Mouse (Mus musculus): ENCODE measurements around the gene Casz1. TPM values are rescaled to one million over a fixed set of nuclear protein-coding genes. Genes with fewer than 3 reads are reported as not detected.

The Casz1 gene
- total and polyA plus RNA-seq, 3 experiments = 21.2 to 47.0 (median 42.5) TPM

DNA sequence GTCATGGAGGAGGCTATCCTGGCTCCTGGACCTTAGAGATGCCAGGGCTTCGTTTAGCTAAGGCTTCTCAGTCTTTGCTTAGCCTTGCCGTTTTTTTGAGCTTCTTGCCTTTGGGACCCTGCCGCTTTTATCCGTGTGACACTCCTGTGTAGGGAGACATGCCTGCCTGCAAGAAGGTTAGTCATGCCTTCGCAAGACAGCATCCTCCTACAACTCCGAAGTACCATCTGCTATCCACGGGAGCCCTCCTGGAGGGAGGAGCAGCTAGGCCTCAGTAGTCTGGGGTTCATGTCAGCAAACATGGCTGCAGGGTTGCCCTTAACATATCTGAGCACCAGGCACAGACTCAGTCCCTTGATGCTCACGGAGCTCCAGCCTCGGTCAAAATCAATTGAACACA lies 43.4 kb downstream of the Casz1 start:
- H3K79me2 ChIP-seq (replicated peaks; ENCODE audit: control insufficient read depth, insufficient read depth, low read length) = no peaks in the 10 kb centered on the region; the same call in 1 of the 2 replicates
- no peak for DNase-seq
- H3K9ac ChIP-seq (ENCODE audit: low read depth, low read length) = no peak overlapping the region
- intact Hi-C loops (cut with DNase I) = no loop called here
- no peak overlapping the region for H3K27ac ChIP-seq
- H3K27me3 ChIP-seq (ENCODE audit: control insufficient read depth, insufficient read depth, low read length) = no peaks in the 10 kb centered on the region
- H3K36me3 ChIP-seq (ENCODE audit: control insufficient read depth, insufficient read depth, low read length) = no peaks in the 10 kb centered on the region
- peaks cover 12% of the 10 kb centered on the region for H3K4me1 ChIP-seq (ENCODE audit: control insufficient read depth, insufficient read depth, low read length)
- 87% methylated on average over 9 of the region's 9 CpGs for WGBS
- no peak overlapping the region for H3K4me3 ChIP-seq
- no peak for TF ChIP-seq EP300 (IDR thresholded peaks at IDR 0.05; ENCODE audit: insufficient read depth, low read depth, low read length)
- no peak for TF ChIP-seq CTCF (IDR thresholded peaks at IDR 0.05)
- no peak for TF ChIP-seq POLR2A (IDR thresholded peaks at IDR 0.05; ENCODE audit: insufficient read depth, low read depth, low read length)

DNA sequence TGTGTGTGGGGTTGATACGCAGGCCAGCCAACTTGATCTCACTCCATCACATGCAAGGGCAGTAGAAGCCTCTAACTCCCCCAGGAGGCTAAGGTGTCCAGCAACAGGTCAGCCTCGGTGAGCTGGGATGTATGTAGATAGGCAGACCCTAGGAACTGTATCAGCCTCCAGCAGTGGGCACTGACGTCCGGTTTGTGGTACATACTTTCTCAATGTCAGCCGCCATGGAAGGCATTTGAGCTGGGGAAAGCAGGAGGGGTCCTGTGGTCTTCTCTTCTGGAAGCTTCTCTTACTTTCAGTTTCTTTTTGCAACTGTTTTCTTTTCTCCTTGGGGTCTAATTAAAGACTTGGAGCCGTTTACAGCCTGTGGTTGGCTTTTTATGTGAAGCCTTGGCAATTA lies 45.2 kb downstream of the Casz1 start:
- Histone ChIP-seq H3K4me3 (no peak overlapping the region), H3K27ac (peak overlapping the region; percentile 32), H3K9ac (ENCODE audit: low read depth, low read length) (no peak overlapping the region), H3K79me2 (replicated peaks; ENCODE audit: control insufficient read depth, insufficient read depth, low read length) (no peaks in the 10 kb centered on the region), H3K27me3 (ENCODE audit: control insufficient read depth, insufficient read depth, low read length) (no peaks in the 10 kb centered on the region), H3K36me3 (ENCODE audit: control insufficient read depth, insufficient read depth, low read length) (no peaks in the 10 kb centered on the region), H3K4me1 (ENCODE audit: control insufficient read depth, insufficient read depth, low read length) (peaks cover 15% of the 10 kb centered on the region)
- no peak for TF ChIP-seq EP300 (IDR thresholded peaks at IDR 0.05; ENCODE audit: insufficient read depth, low read depth, low read length)
- TF ChIP-seq CTCF (IDR thresholded peaks at IDR 0.05) = no peak
- TF ChIP-seq POLR2A (IDR thresholded peaks at IDR 0.05; ENCODE audit: insufficient read depth, low read depth, low read length) = no peak
- intact Hi-C loops (cut with DNase I) = no loop called here
- DNase-seq = no peak
- 50% methylated on average over 6 of the region's 6 CpGs for WGBS

DNA sequence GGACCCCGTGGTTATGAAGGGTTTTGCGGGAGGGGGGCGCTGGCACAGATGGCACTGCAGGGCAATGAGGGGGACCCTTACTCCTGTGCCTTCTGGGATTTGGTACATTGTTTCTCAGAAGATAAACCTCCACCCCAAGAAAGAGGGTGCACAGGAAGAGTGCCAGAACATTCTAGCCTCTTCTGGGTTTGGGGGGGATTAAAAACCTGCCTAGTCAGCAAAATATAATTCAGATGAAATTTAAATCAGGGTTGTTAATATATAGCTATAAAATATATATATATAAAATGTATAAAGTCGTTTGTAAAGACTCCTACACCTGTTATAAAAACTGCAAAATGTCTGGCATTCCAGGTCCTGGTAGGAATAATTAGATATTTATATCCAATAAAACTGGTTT lies 48.8 kb downstream of the Casz1 start:
- Histone ChIP-seq H3K4me3 (no peak overlapping the region), H3K9ac (ENCODE audit: low read depth, low read length) (no peak overlapping the region), H3K36me3 (ENCODE audit: control insufficient read depth, insufficient read depth, low read length) (no peaks in the 10 kb centered on the region), H3K27me3 (ENCODE audit: control insufficient read depth, insufficient read depth, low read length) (no peaks in the 10 kb centered on the region), H3K79me2 (replicated peaks; ENCODE audit: control insufficient read depth, insufficient read depth, low read length) (no peaks in the 10 kb centered on the region), H3K27ac (no peak overlapping the region), H3K4me1 (ENCODE audit: control insufficient read depth, insufficient read depth, low read length) (peaks cover 16% of the 10 kb centered on the region)
- DNase-seq = no peak
- WGBS = 78% methylated on average over 4 of the region's 4 CpGs
- intact Hi-C loops (cut with DNase I) = no loop called here
- TF ChIP-seq EP300 (IDR thresholded peaks at IDR 0.05; ENCODE audit: insufficient read depth, low read depth, low read length) = no peak
- no peak for TF ChIP-seq POLR2A (IDR thresholded peaks at IDR 0.05; ENCODE audit: insufficient read depth, low read depth, low read length)
- TF ChIP-seq CTCF (IDR thresholded peaks at IDR 0.05) = no peak

DNA sequence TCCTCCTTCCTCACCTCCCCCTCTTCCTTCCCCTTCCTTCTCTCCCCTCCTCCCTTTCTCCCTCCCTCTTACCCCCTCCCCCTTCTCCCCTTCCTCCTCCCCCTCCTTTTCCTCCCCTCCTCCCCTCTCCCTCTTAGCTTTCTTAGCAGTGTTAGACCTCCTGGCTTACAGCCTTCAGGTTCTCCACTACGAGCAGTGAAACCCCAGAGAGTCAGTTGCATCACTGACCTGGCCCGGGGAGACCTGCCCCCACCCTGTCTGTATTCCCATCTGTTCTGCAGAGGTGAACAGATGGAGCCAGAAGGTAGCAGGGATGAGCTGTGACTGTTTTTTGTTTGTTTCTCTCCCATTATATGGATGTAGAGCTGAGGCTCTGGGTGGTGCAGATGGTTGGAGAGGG lies 49.9 kb downstream of the Casz1 start:
- Histone ChIP-seq H3K79me2 (replicated peaks; ENCODE audit: control insufficient read depth, insufficient read depth, low read length) (no peaks in the 10 kb centered on the region), H3K4me3 (no peak overlapping the region), H3K36me3 (ENCODE audit: control insufficient read depth, insufficient read depth, low read length) (no peaks in the 10 kb centered on the region), H3K9ac (ENCODE audit: low read depth, low read length) (no peak overlapping the region), H3K4me1 (ENCODE audit: control insufficient read depth, insufficient read depth, low read length) (peaks cover 20% of the 10 kb centered on the region), H3K27ac (no peak overlapping the region), H3K27me3 (ENCODE audit: control insufficient read depth, insufficient read depth, low read length) (no peaks in the 10 kb centered on the region)
- DNase-seq = no peak
- WGBS = 29% methylated on average over 2 of the region's 2 CpGs
- TF ChIP-seq POLR2A (IDR thresholded peaks at IDR 0.05; ENCODE audit: insufficient read depth, low read depth, low read length) (no peak), CTCF (IDR thresholded peaks at IDR 0.05) (no peak), EP300 (IDR thresholded peaks at IDR 0.05; ENCODE audit: insufficient read depth, low read depth, low read length) (no peak)
- intact Hi-C loops (cut with DNase I) = loop anchor here (2.0 kb wide), 1 partner anchor 41 kb away; no protein-coding TSS in a partner anchor

DNA sequence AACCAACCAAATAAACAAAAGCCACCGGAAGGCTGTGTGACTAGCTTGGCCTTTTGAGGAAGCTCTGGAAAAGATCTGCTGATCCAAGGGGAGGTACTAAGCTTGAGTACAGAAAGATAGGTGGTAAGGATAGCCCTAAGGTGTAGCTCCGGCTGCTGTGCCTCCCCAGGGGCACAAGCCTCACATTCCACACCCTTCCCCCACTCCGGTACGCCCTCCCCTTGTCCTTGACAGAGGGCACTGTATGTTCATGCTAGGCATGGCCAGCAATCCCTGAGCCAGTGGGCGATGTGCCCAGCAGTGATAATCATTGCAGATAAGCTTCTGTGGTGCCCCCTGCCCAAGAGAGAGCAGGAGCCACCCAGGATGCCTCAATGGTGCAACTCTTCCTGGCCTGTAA lies 51.3 kb downstream of the Casz1 start:
- Histone ChIP-seq H3K4me3 (no peak overlapping the region), H3K27ac (no peak overlapping the region), H3K79me2 (replicated peaks; ENCODE audit: control insufficient read depth, insufficient read depth, low read length) (no peaks in the 10 kb centered on the region), H3K4me1 (ENCODE audit: control insufficient read depth, insufficient read depth, low read length) (peaks cover 15% of the 10 kb centered on the region), H3K36me3 (ENCODE audit: control insufficient read depth, insufficient read depth, low read length) (no peaks in the 10 kb centered on the region), H3K27me3 (ENCODE audit: control insufficient read depth, insufficient read depth, low read length) (no peaks in the 10 kb centered on the region), H3K9ac (ENCODE audit: low read depth, low read length) (no peak overlapping the region)
- TF ChIP-seq CTCF (IDR thresholded peaks at IDR 0.05) = no peak
- TF ChIP-seq EP300 (IDR thresholded peaks at IDR 0.05; ENCODE audit: insufficient read depth, low read depth, low read length) = no peak
- no peak for TF ChIP-seq POLR2A (IDR thresholded peaks at IDR 0.05; ENCODE audit: insufficient read depth, low read depth, low read length)
- intact Hi-C loops (cut with DNase I) = loop anchor here (2.0 kb wide), 1 partner anchor 43 kb away; no protein-coding TSS in a partner anchor
- 77% methylated on average over 5 of the region's 5 CpGs for WGBS
- DNase-seq = no peak

DNA sequence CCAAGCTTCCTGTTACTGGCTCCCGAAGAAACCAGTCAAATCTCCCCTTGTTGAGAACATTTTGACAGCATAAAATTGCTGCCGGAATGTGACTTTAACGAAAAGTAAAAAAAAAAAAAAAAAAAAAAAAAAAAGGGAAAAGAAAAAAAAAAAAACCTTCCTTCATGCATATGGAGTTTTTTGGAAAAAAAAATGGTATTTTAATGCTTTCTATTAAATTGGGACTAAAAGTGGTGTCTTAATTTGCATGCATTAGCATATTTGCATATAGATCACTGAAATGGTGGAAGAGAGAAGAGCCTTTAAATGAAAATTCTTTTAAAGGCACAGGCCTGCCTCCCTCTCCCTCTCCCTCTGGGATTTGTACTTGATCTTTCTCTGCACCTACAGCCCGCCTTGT lies 52.0 kb downstream of the Casz1 start:
- DNase-seq = no peak
- Histone ChIP-seq H3K36me3 (ENCODE audit: control insufficient read depth, insufficient read depth, low read length) (no peaks in the 10 kb centered on the region), H3K79me2 (replicated peaks; ENCODE audit: control insufficient read depth, insufficient read depth, low read length) (no peaks in the 10 kb centered on the region), H3K9ac (ENCODE audit: low read depth, low read length) (no peak overlapping the region), H3K27me3 (ENCODE audit: control insufficient read depth, insufficient read depth, low read length) (no peaks in the 10 kb centered on the region), H3K27ac (no peak overlapping the region), H3K4me3 (no peak overlapping the region), H3K4me1 (ENCODE audit: control insufficient read depth, insufficient read depth, low read length) (peaks cover 13% of the 10 kb centered on the region)
- intact Hi-C loops (cut with DNase I) = no loop called here
- 81% methylated on average over 4 of the region's 4 CpGs for WGBS
- TF ChIP-seq CTCF (IDR thresholded peaks at IDR 0.05) = no peak
- no peak for TF ChIP-seq EP300 (IDR thresholded peaks at IDR 0.05; ENCODE audit: insufficient read depth, low read depth, low read length)
- no peak for TF ChIP-seq POLR2A (IDR thresholded peaks at IDR 0.05; ENCODE audit: insufficient read depth, low read depth, low read length)

Measured in heart, adult 2 months (tissue).